Mouse (Mus musculus) limb, embryonic 10.5 days (tissue): ENCODE data around the gene Arhgef25. TPM values are rescaled to one million over a fixed set of nuclear protein-coding genes. Genes with fewer than 3 reads are reported as not detected.

Experiments used
- DNase-seq: peaks from one replicate; pipeline ENCODE4 v3.0.0-alpha.2; 2017; ENCODE audit warnings: low spot score
- H3K27ac ChIP-seq: fragments of 300-500 bp; sonication (generic); 2 replicates; pipeline ENCODE4 v1.5.1; 2016; ENCODE audit warnings: mild to moderate bottlenecking
- H3K27me3 ChIP-seq: fragments of 300-500 bp; sonication (generic); 2 replicates; pipeline ENCODE4 v1.6.1; 2016; ENCODE audit warnings: low read depth, mild to moderate bottlenecking; ENCODE audit not compliant: poor library complexity, severe bottlenecking
- H3K36me3 ChIP-seq: fragments of 300-500 bp; sonication (generic); 2 replicates; pipeline ENCODE4 v1.6.1; 2016; ENCODE audit warnings: mild to moderate bottlenecking, moderate library complexity
- H3K4me1 ChIP-seq: fragments of 300-500 bp; sonication (generic); 2 replicates; pipeline ENCODE4 v1.6.1; 2016
- H3K4me3 ChIP-seq: fragments of 300-500 bp; sonication (generic); 2 replicates; pipeline ENCODE4 v1.5.1; 2016; ENCODE audit warnings: mild to moderate bottlenecking, moderate library complexity
- H3K9me3 ChIP-seq: fragments of 300-500 bp; sonication (generic); replicated peaks from 2 replicates; pipeline ENCODE4 v1.6.1; 2016; ENCODE audit warnings: mild to moderate bottlenecking
- WGBS: fragments of 180-500 bp; shearing (Covaris S2); methylation state at CpG from one replicate; pipeline ENCODE4 v1.1.7; 2016; 5-methylcytosine and 5-hydroxymethylcytosine counted together
- polyA plus RNA-seq: library from polyadenylated mRNA; unstranded; fragments of >200 nt; fragmentation: Nextera tagmentation; extraction: Ambion mirVana; gene quantifications from 2 replicates; pipeline ENCODE4 v1.2.1, GENCODE M21; 2016

The Arhgef25 gene
- polyA plus RNA-seq, 1 experiment from 2014 or later = 36.3 TPM

- peak overlapping the region; percentile 42 for H3K4me3 ChIP-seq
- peaks cover 82% of the 10 kb centered on the region for H3K27me3 ChIP-seq
- H3K36me3 ChIP-seq = peaks cover 14% of the 10 kb centered on the region
- H3K4me1 ChIP-seq = peaks cover 53% of the 10 kb centered on the region
- H3K27ac ChIP-seq = no peak overlapping the region
- 5% methylated on average over 41 of the region's 41 CpGs for WGBS
- DNase-seq = peak; percentile 52
- no peaks in the 10 kb centered on the region for H3K9me3 ChIP-seq
These were observed 11.4 kb downstream of the Arhgef25 start for GRCm38 (mm10) chr10:127178286-127179027.

- H3K9me3 ChIP-seq = no peaks in the 10 kb centered on the region
- peaks cover 75% of the 10 kb centered on the region for H3K27me3 ChIP-seq
- 2% methylated on average over 23 of the region's 23 CpGs for WGBS
- no peak overlapping the region for H3K27ac ChIP-seq
- peaks cover 7% of the 10 kb centered on the region for H3K36me3 ChIP-seq
- peak overlapping the region; percentile 42 for H3K4me3 ChIP-seq
- DNase-seq = peak; percentile 89
- peaks cover 50% of the 10 kb centered on the region for H3K4me1 ChIP-seq
These were observed 12.2 kb downstream of the Arhgef25 start for GRCm38 (mm10) chr10:127177719-127178118.

- WGBS = 26% methylated on average over 9 of the region's 9 CpGs
- Histone ChIP-seq H3K9me3 (no peaks in the 10 kb centered on the region), H3K36me3 (peaks cover 2% of the 10 kb centered on the region; the same call in 1 of the 2 replicates), H3K4me3 (peak overlapping the region; percentile 47), H3K27me3 (peaks cover 72% of the 10 kb centered on the region), H3K4me1 (peaks cover 50% of the 10 kb centered on the region), H3K27ac (no peak overlapping the region)
- no peak for DNase-seq
These were observed 12.6 kb downstream of the Arhgef25 start for GRCm38 (mm10) chr10:127177235-127177634.

DNA sequence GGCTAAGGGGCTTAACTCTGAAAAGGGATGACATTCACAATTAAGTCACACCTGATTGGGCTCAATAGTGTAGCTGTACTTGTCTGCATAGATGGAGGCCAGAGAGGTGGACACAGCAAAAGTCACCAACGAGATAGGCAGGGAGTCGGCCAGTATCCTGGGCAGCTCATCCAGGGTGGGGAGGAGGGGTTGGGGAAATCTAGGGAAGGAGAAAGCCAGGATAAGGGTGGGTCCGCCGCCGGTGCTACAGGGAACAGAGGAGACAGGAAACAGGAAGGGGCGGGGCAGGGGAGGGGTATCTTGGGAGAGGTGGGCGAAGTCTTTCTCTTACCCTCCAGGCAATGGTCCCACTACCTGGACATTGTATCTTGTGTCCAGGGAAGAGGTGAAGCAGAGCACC, 13.1 kb downstream of the Arhgef25 start:
- peaks cover 50% of the 10 kb centered on the region for H3K4me1 ChIP-seq
- H3K27ac ChIP-seq = no peak overlapping the region
- WGBS = 5% methylated on average over 7 of the region's 7 CpGs
- peak; percentile 46 for DNase-seq
- no peaks in the 10 kb centered on the region for H3K36me3 ChIP-seq
- peak overlapping the region; percentile 47 for H3K4me3 ChIP-seq
- H3K27me3 ChIP-seq = peaks cover 72% of the 10 kb centered on the region
- no peaks in the 10 kb centered on the region for H3K9me3 ChIP-seq

- peaks cover 52% of the 10 kb centered on the region for H3K4me1 ChIP-seq
- H3K4me3 ChIP-seq = peak overlapping the region; percentile 47
- no peak overlapping the region for H3K27ac ChIP-seq
- 42% methylated on average over 3 of the region's 3 CpGs for WGBS
- H3K27me3 ChIP-seq = peaks cover 72% of the 10 kb centered on the region
- no peak for DNase-seq
- H3K9me3 ChIP-seq = no peaks in the 10 kb centered on the region
- no peaks in the 10 kb centered on the region for H3K36me3 ChIP-seq
These were observed 13.7 kb downstream of the Arhgef25 start for GRCm38 (mm10) chr10:127176228-127176627.

GRCm38 (mm10) chr10:127174170-127174569, 15.7 kb downstream of the Arhgef25 start:
- Histone ChIP-seq H3K4me3 (no peak overlapping the region), H3K9me3 (no peaks in the 10 kb centered on the region), H3K27ac (no peak overlapping the region), H3K4me1 (peaks cover 51% of the 10 kb centered on the region), H3K36me3 (no peaks in the 10 kb centered on the region), H3K27me3 (peaks cover 72% of the 10 kb centered on the region)
- no peak for DNase-seq
- WGBS = 90% methylated on average over 7 of the region's 7 CpGs

DNA sequence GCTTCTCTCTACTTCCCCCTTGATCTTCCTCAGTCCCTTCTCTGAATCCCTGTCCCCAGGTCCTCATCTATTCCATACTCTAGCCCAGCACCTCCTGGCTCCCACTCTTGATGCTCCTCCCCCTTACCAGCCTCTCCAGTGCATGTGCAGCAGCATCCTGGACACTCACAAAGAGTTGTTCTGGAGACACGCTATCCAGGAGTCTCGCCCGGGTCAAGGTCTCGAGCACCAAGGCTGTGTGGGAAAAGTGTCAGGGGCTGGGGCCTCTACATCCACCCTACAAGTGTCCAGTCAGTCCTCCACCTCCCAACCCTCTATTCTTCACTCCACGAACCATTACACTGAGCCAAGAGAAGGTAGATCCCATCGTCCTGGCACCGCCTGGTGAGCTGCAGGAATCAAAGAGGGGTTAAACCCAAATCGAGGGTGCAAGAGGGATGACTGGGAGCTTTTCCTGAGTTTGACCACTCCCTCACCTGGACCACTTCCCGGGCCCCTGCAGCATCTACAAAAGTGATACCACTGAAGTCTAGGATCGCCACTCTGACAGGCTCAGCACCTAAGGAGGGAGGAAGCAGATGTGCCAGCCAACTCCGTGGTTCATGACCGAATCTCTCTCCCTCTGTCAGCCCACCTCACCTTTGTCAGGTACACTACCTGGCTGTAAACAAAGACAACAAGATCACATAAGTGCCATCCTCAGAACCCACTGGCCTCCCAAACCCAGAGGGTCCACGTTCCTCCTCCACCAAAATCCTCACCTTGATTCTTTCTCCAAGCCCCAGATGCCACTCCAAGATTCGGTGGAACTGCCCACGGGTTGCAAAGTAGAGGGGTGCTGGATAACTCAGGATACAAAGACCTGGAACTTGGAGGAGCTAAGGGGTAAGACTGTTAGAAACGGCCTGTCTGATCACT, 16.5 kb downstream of the Arhgef25 start:
- 84% methylated on average over 16 of the region's 16 CpGs for WGBS
- H3K4me3 ChIP-seq = no peak overlapping the region
- H3K36me3 ChIP-seq = no peaks in the 10 kb centered on the region
- H3K9me3 ChIP-seq = no peaks in the 10 kb centered on the region
- H3K27me3 ChIP-seq = peaks cover 72% of the 10 kb centered on the region
- H3K4me1 ChIP-seq = peaks cover 44% of the 10 kb centered on the region
- DNase-seq = no peak
- no peak overlapping the region for H3K27ac ChIP-seq

DNA sequence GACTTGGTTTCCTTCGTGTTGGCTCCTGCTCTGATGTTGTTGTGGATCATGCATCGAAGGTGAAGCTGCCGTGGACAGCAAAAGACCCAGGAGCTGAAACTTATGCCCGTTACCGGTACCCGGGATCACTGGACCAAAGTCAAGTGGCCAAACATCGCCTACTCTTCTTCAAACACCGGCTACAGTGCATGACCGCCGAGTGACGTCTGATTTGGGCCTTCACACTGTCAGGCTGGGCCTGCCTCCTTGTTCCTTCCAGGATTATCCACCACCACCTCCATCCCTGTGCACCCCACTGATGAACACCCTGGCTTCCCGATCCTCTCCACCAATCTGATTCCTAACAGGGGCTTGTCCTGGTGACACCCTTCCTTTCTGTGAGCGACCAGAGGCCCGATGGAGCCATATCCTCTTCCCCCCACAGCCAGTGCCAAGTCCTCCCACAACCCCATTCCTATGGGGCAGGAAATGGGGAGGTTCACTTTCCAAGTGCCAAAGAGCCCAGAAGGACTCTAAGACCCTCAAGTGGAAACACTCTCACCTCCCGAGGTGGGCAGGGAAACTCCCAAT, 18.2 kb downstream of the Arhgef25 start:
- Histone ChIP-seq H3K4me3 (no peak overlapping the region), H3K27me3 (peaks cover 72% of the 10 kb centered on the region), H3K4me1 (peaks cover 36% of the 10 kb centered on the region), H3K27ac (no peak overlapping the region), H3K9me3 (no peaks in the 10 kb centered on the region), H3K36me3 (no peaks in the 10 kb centered on the region)
- 88% methylated on average over 15 of the region's 15 CpGs for WGBS
- DNase-seq = no peak

DNA sequence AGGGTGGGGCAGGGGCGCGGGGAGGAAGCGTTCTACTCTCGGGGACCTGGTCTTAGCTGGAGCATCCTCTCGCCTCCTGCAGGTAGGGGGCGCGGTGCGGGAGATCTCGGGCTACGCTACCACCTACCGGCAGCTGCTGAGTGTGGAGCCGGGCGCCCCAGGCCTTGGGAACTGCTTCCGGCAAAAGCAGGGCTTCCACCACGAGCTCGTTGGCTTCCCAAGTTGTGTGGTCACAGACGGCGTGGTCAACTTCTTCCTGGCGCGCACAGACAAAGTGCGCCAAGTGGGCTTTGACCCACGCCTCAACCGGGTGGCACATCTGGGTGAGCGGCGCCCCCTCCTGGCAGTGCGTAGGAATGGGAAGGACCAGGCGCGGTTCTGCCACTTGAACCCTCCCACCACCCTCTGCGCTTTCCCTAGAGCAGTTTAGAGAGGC, 19.0 kb downstream of the Arhgef25 start:
- Histone ChIP-seq H3K36me3 (no peaks in the 10 kb centered on the region), H3K27ac (peak overlapping the region; percentile 54), H3K27me3 (peaks cover 72% of the 10 kb centered on the region), H3K4me3 (peak overlapping the region; percentile 49), H3K9me3 (no peaks in the 10 kb centered on the region), H3K4me1 (peaks cover 37% of the 10 kb centered on the region)
- DNase-seq = peak; percentile 89
- under 1% methylated on average over 29 of the region's 29 CpGs for WGBS

GRCm38 (mm10) chr10:127170002-127170401, 19.9 kb downstream of the Arhgef25 start:
- H3K27ac ChIP-seq = peak overlapping the region; percentile 54; the same call in 1 of the 2 replicates
- peaks cover 78% of the 10 kb centered on the region for H3K27me3 ChIP-seq
- DNase-seq = peak; percentile 66
- peaks cover 45% of the 10 kb centered on the region for H3K4me1 ChIP-seq
- H3K36me3 ChIP-seq = no peaks in the 10 kb centered on the region
- H3K9me3 ChIP-seq = no peaks in the 10 kb centered on the region
- 2% methylated on average over 22 of the region's 22 CpGs for WGBS
- H3K4me3 ChIP-seq = peak overlapping the region; percentile 49

GRCm38 (mm10) chr10:127167614-127168192, 22.2 kb downstream of the Arhgef25 start:
- Histone ChIP-seq H3K36me3 (no peaks in the 10 kb centered on the region), H3K27ac (no peak overlapping the region), H3K4me3 (no peak overlapping the region), H3K4me1 (peaks cover 50% of the 10 kb centered on the region), H3K9me3 (no peaks in the 10 kb centered on the region), H3K27me3 (peaks cover 97% of the 10 kb centered on the region)
- 29% methylated on average over 10 of the region's 10 CpGs for WGBS
- peak; percentile 38 for DNase-seq

GRCm38 (mm10) chr10:127166771-127167613, 22.9 kb downstream of the Arhgef25 start:
- Histone ChIP-seq H3K4me1 (peaks cover 50% of the 10 kb centered on the region), H3K36me3 (no peaks in the 10 kb centered on the region), H3K4me3 (peak overlapping the region; percentile 70; the same call in 1 of the 2 replicates), H3K9me3 (no peaks in the 10 kb centered on the region), H3K27ac (no peak overlapping the region), H3K27me3 (peaks cover 96% of the 10 kb centered on the region)
- WGBS = 19% methylated on average over 15 of the region's 15 CpGs
- DNase-seq = peak; percentile 48
